Comparison of ENCODE assay signal across 8 mouse cellular contexts in the genomic region with DNA sequence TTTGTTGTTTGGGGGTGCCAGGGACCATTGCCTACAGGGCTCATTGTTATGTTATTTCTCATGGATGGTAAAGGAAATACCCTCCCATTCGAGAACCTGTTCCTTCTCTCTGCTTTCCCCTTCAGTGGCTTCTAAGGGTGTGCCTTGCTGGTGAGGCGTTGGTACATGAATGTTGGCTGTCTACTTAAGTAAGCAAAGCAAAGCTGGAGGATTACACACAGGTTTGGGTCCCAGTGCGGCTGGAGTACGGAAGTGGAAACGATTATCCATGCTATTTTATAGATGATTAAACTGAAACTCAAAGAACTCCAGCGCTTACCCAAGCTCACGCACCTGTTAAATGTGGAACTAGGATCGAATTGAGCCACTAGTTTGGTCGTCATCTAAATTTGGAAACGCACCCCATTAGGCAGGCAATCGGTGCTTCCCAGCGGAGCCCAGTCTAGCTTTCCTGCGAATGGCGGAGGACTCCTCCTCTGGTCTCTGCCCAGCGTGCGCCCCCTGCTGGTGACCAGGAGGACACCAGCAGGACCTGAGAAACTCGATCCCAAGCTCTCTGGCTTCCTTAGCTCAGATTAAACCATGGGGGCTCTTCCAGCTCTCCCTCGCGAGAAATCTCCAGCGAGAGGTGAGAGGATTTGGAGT. TPM values are rescaled to one million over a fixed set of nuclear protein-coding genes. Genes with fewer than 3 reads are reported as not detected.
DNase-seq lines count a peak whose midpoint lies in the region; ATAC-seq lines count a peak whose summit lies in the region.

No protein-coding gene starts in this region.

- peak overlapping the region; percentile 65 for H3K4me2 ChIP-seq in hindbrain, embryonic 16.5 days (ENCODE audit: low read length)

- no peaks in the 10 kb centered on the region for H3K36me3 ChIP-seq in hindbrain, embryonic 16.5 days (ENCODE audit: control insufficient read depth, insufficient read depth, low read length)

- H3K27me3 ChIP-seq in hindbrain, embryonic 16.5 days (replicated peaks; ENCODE audit: control insufficient read depth, insufficient read depth, low read length): peaks cover 4% of the 10 kb centered on the region; the same call in 1 of the 2 replicates

- H3K27ac ChIP-seq in hindbrain, embryonic 16.5 days (ENCODE audit: low read depth, low read length): no peak overlapping the region

- H3K9ac ChIP-seq in hindbrain, embryonic 16.5 days (ENCODE audit: low read depth, low read length): peak overlapping the region; percentile 35; the same call in 1 of the 2 replicates

- WGBS in hindbrain, embryonic 16.5 days: 0% methylated on average over 20 of the region's 20 CpGs

- DNase-seq in WW6 (ENCODE audit: low read depth, low spot score): peak; percentile 71
- peak; percentile 84 to 87 for DNase-seq in cerebellum, postnatal 36 days
- DNase-seq in gastrocnemius, adult 18-20 months (ENCODE audit: low spot score): peak; percentile 84
- DNase-seq in left cerebral cortex, adult 11 months (ENCODE audit: low spot score): peak; percentile 58
- DNase-seq in lung, postnatal 4 days: peak; percentile 86
- peak; percentile 92 for DNase-seq in retina, postnatal 1 day
- DNase-seq in thymus, postnatal 4 days: peak; percentile 92

- H3K4me1 ChIP-seq in hindbrain, embryonic 16.5 days (ENCODE audit: control insufficient read depth, insufficient read depth, low read depth, low read length): peaks cover 9% of the 10 kb centered on the region

- H3K9me3 ChIP-seq in hindbrain, embryonic 16.5 days (ENCODE audit: control insufficient read depth, low read length): no peaks in the 10 kb centered on the region

- peak; percentile 81 for ATAC-seq in hindbrain, embryonic 16.5 days

- H3K4me3 ChIP-seq in hindbrain, embryonic 16.5 days (ENCODE audit: low read length): peak overlapping the region; percentile 37

RNA-seq across cellular contexts. Expression of a gene that starts 5.3 kb away (rescaled TPM):
- 1 to 10 TPM in 1 of 2 experiments, under 1 TPM in 1; 0.78 to 1.0 TPM for total RNA-seq in gastrocnemius, adult 18-20 months (2021)
- 0.19 and 0.60 TPM in 2 replicates for polyA plus RNA-seq in hindbrain, embryonic 16.5 days (2015; fragmentation: Nextera tagmentation; extraction: Ambion mirVana)
